Mouse (Mus musculus) liver, embryonic 12.5 days (tissue): ENCODE results near the gene Mrpl45. TPM values are rescaled to one million over a fixed set of nuclear protein-coding genes. Genes with fewer than 3 reads are reported as not detected.

Experiments
- ATAC-seq: fragments of 200-750 bp; cut with Nextera tagmentation; 2 replicates; pipeline ENCODE4 v1.8.0; 2017; ENCODE audit warnings: moderate number of reproducible peaks, mild to moderate bottlenecking, moderate library complexity
- H3K27ac ChIP-seq: fragments of 300-500 bp; sonication (generic); 2 replicates; pipeline ENCODE4 v1.5.1; 2016; ENCODE audit warnings: mild to moderate bottlenecking
- H3K27me3 ChIP-seq: fragments of 300-500 bp; sonication (generic); replicated peaks from 2 replicates; pipeline ENCODE4 v1.6.1; 2016; ENCODE audit warnings: mild to moderate bottlenecking, moderate library complexity
- H3K36me3 ChIP-seq: fragments of 300-500 bp; sonication (generic); 2 replicates; pipeline ENCODE4 v1.6.1; 2016; ENCODE audit warnings: mild to moderate bottlenecking, moderate library complexity
- H3K4me1 ChIP-seq: fragments of 300-500 bp; sonication (generic); 2 replicates; pipeline ENCODE4 v1.6.1; 2016
- H3K4me2 ChIP-seq: fragments of 300-500 bp; sonication (generic); 2 replicates; pipeline ENCODE4 v1.6.1; 2016; ENCODE audit warnings: mild to moderate bottlenecking, moderate library complexity
- H3K4me3 ChIP-seq: fragments of 300-500 bp; sonication (generic); 2 replicates; pipeline ENCODE4 v1.5.1; 2016; ENCODE audit warnings: mild to moderate bottlenecking, moderate library complexity
- H3K9ac ChIP-seq: fragments of 300-500 bp; sonication (generic); 2 replicates; pipeline ENCODE4 v1.6.1; 2016; ENCODE audit warnings: mild to moderate bottlenecking, moderate library complexity
- H3K9me3 ChIP-seq: fragments of 300-500 bp; sonication (generic); replicated peaks from 2 replicates; pipeline ENCODE4 v1.6.1; 2016; ENCODE audit warnings: mild to moderate bottlenecking, moderate library complexity
- WGBS: fragments of 180-500 bp; shearing (Covaris S2); methylation state at CpG from one replicate; pipeline ENCODE4 v1.1.7; 2016; ENCODE audit not compliant: insufficient replicate concordance; 5-methylcytosine and 5-hydroxymethylcytosine counted together
- polyA plus RNA-seq: library from polyadenylated mRNA; unstranded; fragments of >200 nt; fragmentation: Nextera tagmentation; extraction: Ambion mirVana; gene quantifications from 2 replicates; pipeline ENCODE4 v1.2.1, GENCODE M21; 2016

Mrpl45 gene
- polyA plus RNA-seq, 1 experiment from 2014 or later: 44.0 TPM

DNA sequence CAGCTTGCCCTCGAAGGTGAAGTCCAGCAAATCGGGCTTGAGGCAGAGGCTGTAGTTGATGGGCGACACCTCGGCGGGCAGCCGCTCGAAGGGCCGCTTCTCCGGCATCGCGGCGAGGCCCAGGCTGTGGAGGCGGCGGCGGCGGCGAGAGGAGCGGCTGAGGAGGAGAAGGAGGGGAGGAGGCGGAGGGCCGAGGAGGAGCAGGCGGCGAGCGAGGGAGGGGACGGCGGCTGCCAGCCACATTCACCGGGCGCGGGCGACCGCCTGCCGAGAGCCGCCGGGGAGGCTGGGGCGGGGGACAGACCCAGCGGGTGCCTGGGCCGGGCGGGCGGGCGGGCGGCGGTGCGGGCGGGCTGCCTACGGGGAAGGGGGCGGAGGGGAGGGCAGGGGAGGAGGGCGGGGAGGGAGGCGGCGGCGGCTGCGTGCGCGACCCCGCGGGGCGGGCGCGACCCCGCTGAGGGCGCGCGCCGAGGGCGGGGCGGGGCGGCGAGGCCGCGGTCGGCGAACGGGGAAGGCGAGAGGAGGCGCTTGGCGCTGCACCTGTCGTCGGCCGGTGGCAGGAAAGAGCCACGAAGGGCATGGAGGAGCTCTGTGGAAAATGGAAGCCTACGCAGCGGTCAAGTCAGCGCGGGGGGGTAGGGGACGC lies 35.2 kb upstream of the Mrpl45 start, which contains the start of gene Npepps:
TSS of gene Npepps (minus strand) at position 423 of the 646 bp plus-strand sequence.
- peak; percentile 87 for ATAC-seq
- peak within 1 kb of the TSS; percentile 88 for H3K27ac ChIP-seq
- 2% methylated on average over 38 of the region's 83 CpGs for WGBS
- H3K4me2 ChIP-seq: peak within 1 kb of the TSS; percentile 98
- no peaks in the 10 kb centered on the region for H3K36me3 ChIP-seq
- H3K9me3 ChIP-seq: no peaks in the 10 kb centered on the region
- no peaks in the 10 kb centered on the region for H3K27me3 ChIP-seq
- peak within 1 kb of the TSS; percentile 96 for H3K9ac ChIP-seq
- H3K4me3 ChIP-seq: peak within 1 kb of the TSS; percentile 92
- peaks cover 42% of the 10 kb centered on the region for H3K4me1 ChIP-seq

DNA sequence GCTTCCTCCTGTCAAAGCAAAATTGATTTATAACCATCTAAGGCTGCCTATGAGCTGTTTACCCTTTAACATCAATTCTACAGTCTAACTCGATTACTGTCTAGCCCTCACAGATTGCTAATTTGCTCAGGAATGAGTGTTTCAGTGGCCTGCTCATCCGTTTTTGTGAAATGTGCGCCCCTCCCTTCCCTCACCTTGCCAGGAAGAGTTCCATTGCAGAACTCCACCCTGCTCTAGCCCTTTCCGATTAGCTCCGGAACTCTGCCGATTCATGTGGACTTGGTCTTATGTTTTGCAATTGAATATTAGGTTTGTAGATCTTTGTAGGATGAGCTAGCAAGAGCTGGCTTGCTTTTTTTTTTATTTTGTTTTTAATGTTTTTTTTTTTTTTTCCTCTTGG lies 33.3 kb upstream of the Mrpl45 start:
- H3K4me2 ChIP-seq: no peak overlapping the region
- no peak overlapping the region for H3K9ac ChIP-seq
- WGBS: 84% methylated on average over 6 of the region's 6 CpGs
- ATAC-seq: no peak
- H3K27me3 ChIP-seq: no peaks in the 10 kb centered on the region
- no peak overlapping the region for H3K4me3 ChIP-seq
- H3K27ac ChIP-seq: no peak overlapping the region
- H3K36me3 ChIP-seq: no peaks in the 10 kb centered on the region
- H3K4me1 ChIP-seq: peaks cover 31% of the 10 kb centered on the region
- no peaks in the 10 kb centered on the region for H3K9me3 ChIP-seq

DNA sequence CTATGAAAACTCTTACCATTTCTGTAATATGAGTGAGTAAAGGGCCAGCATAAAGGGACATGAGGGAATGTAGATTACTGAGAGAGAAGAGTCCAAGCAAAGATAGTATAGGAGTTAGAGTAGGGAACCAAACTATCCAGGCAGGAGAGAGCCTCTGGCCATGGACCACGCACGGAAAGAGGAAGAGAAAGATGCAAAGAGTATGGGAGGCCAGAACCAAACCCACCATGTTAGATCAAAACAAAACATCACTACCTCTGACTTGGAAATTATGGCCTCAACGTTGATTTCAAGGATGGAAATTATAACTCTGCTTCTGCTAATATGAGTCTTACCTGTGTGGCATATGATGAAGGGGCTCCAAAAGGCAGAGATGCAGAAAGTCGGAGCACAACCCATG lies 30.7 kb upstream of the Mrpl45 start:
- H3K9me3 ChIP-seq: no peaks in the 10 kb centered on the region
- no peak overlapping the region for H3K9ac ChIP-seq
- peaks cover 10% of the 10 kb centered on the region for H3K4me1 ChIP-seq
- 57% methylated on average over 4 of the region's 4 CpGs for WGBS
- no peak for ATAC-seq
- no peaks in the 10 kb centered on the region for H3K36me3 ChIP-seq
- no peak overlapping the region for H3K27ac ChIP-seq
- H3K4me3 ChIP-seq: no peak overlapping the region
- no peaks in the 10 kb centered on the region for H3K27me3 ChIP-seq
- no peak overlapping the region for H3K4me2 ChIP-seq

DNA sequence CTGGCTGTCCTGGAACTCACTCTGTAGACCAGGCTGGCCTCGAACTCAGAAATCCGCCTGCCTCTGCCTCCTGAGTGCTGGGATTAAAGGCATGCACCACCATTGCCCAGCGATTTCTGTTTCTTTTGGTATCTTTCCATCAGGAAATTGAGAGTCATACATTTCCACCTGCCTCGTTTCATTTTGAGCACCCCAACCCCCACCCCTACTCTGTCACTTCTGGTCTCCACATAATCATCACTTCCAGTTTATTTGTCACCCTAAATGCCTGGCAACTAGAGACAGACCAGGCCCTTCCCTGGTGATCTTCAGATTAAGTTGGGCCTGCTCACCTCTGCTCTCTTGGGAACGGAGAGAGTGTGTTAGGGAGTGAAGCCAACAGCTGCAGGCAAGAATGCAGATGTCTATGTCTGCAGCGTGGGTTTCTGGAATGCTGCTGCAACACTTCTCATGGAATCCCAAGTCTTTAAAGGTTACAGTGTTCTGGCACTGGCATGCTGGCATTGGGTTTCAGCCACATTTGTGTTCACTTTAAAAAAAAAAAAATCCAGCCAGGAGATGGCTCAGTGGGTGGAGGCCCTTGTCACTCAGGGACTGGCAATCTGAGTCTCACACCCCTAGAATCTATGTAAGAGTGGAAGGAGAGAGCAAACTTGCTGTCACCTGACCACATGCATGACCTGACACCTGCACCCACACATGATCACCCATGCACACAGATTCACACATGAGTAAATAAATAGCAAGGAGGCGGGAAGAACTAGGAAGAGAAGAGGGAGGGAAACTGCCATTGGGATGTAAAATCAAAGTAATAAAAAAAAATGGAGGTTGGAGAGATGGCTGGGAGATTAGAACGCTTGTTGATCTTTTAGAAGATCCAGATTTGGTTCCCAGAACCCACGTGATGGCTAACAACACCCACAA lies 29.4 kb upstream of the Mrpl45 start:
- Histone ChIP-seq H3K9me3 (no peaks in the 10 kb centered on the region), H3K4me2 (no peak overlapping the region), H3K4me1 (peaks cover 5% of the 10 kb centered on the region), H3K27me3 (no peaks in the 10 kb centered on the region), H3K9ac (no peak overlapping the region), H3K4me3 (no peak overlapping the region), H3K36me3 (no peaks in the 10 kb centered on the region), H3K27ac (no peak overlapping the region)
- 61% methylated on average over 9 of the region's 9 CpGs for WGBS
- ATAC-seq: no peak

DNA sequence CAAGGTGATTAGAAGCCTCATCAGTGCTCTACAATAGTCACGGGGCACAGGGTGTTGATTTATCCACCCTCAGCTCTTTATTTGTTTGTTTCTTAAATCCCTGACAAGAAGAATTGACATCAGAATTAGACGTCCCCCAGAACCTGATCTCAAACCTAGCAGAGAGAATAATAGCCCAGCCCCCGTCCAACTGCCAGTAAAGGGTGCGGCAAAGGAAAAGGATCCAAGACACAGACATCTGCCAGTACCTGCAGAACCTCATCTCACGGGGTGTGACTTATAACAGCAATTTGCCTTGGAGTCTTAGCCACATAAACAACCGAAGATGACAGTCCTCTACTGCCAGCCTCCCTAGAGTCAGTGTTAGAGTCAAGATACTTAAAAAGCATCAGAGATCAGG lies 28.5 kb upstream of the Mrpl45 start:
- H3K27ac ChIP-seq: no peak overlapping the region
- H3K4me2 ChIP-seq: no peak overlapping the region
- no peaks in the 10 kb centered on the region for H3K36me3 ChIP-seq
- H3K4me1 ChIP-seq: no peaks in the 10 kb centered on the region
- ATAC-seq: no peak
- H3K4me3 ChIP-seq: no peak overlapping the region
- H3K27me3 ChIP-seq: no peaks in the 10 kb centered on the region
- 53% methylated on average over 6 of the region's 6 CpGs for WGBS
- H3K9me3 ChIP-seq: no peaks in the 10 kb centered on the region
- H3K9ac ChIP-seq: no peak overlapping the region

DNA sequence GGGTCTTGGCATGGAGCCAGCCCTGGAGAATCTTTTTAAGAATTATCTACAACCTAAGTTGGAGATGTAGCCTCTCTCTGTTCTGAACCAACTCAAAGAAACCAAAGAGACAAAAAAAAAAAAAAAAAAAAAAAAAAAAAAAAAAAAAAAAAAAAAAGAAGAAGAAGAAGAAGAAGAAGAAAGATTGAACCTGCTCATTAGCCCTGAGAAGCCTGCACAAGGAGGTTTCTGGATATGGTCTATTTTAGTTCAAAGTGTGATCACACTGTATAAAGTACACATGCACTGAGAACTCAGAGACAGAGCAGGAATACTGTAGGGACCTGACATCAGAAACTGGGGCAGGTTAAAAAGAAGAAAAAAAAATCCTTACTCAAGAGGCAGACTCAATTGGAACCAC lies 27.9 kb upstream of the Mrpl45 start:
- no peak for ATAC-seq
- Histone ChIP-seq H3K27ac (no peak overlapping the region), H3K36me3 (no peaks in the 10 kb centered on the region), H3K9me3 (no peaks in the 10 kb centered on the region), H3K4me2 (no peak overlapping the region), H3K4me3 (no peak overlapping the region), H3K4me1 (no peaks in the 10 kb centered on the region), H3K9ac (no peak overlapping the region), H3K27me3 (no peaks in the 10 kb centered on the region)

DNA sequence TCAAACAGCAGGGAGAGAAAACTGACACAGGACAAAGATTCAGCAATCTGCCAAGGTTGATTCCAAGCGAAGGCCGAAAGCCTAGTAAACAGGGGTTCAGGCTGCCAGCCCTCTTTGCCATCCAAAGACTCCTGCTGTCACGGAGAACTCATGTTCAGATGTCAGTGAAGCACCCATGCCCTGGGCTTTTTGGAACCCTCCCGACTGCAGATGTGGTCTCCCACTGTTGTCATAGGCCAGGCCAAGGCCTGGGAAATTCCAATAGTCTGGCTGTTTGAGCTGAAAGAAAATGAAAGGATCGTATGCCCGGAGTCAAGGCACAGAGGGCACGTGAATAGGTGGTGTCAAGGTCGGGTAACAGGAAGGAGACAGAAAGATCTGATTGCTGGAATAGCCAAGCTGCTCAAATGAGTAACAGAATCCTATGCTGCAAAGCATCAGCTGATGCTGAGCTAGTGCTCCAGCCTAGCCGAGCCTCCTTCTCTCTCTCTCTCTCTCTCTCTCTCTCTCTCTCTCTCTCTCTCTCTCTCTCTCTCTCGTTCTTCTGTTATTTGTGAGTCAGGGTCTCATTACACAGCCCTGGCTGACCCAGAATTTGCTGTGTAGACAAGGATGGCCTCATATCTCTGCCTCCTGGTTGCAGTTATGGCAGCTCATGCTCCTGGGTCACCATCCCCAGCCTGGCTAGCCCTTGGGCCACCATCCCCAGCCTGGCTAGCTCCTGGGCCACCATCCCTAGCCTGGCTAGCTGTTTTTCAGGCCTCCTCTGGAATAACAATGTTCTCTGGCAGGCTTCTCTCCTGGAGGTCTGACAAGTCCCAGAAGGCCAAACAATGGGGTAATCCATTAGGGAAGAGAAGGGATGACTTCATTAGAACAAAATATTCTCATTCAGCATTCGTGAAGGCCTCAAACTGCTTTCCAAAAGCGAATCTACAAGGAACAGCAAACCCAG lies 26.0 kb upstream of the Mrpl45 start:
- no peak for ATAC-seq
- WGBS: 60% methylated on average over 12 of the region's 12 CpGs

DNA sequence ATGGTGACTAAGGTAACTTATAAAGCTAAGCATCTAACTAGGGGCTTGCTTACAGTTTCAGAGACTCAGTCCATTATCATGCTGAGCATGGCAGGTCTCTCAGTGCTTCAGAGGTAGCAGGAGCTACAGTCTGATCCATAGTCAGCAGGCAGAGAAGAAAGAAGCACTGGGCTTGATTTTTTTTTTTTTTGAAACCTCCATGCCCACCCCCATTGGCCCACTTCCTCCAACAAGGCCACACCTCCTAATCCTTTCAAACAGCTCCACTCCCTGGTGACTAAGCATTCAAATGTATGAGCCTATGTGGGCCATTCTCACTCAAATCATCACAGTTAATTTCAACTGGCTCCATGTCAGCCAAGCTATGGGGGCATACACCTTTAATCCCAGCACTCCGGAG lies 22.8 kb upstream of the Mrpl45 start:
- peaks cover 8% of the 10 kb centered on the region for H3K4me1 ChIP-seq
- no peak overlapping the region for H3K9ac ChIP-seq
- H3K4me2 ChIP-seq: no peak overlapping the region
- H3K9me3 ChIP-seq: no peaks in the 10 kb centered on the region
- no peaks in the 10 kb centered on the region; the same call in 1 of the 2 replicates for H3K27me3 ChIP-seq
- WGBS: 78% methylated on average over 1 of the region's 1 CpGs
- no peak for ATAC-seq
- no peak overlapping the region for H3K27ac ChIP-seq
- H3K4me3 ChIP-seq: no peak overlapping the region
- H3K36me3 ChIP-seq: no peaks in the 10 kb centered on the region

More for the DNA sequence above, 26.0 kb upstream of the Mrpl45 start:
- Histone ChIP-seq H3K9me3 (no peaks in the 10 kb centered on the region), H3K4me3 (no peak overlapping the region), H3K4me1 (no peaks in the 10 kb centered on the region), H3K27ac (no peak overlapping the region), H3K9ac (no peak overlapping the region), H3K4me2 (no peak overlapping the region), H3K36me3 (no peaks in the 10 kb centered on the region), H3K27me3 (no peaks in the 10 kb centered on the region)

DNA sequence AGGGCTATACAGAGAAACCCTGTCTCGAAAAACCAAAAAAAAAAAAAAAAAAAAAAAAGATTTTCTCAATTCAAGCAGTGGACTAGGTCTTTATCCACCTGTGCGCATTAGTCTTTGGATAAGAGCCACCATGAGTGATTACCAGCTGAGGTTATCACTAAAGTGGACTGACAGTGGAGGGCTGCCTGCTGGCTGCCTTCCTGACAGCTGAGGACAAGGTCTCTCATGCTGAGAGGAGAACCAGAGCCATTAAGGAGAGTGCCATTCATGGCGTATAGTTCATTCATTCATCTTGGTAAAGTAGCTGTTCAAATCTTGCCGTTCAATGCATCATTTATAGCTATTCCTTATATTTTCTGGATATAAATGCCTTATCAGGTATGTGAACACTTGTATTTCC lies 19.0 kb upstream of the Mrpl45 start:
- WGBS: 74% methylated on average over 3 of the region's 4 CpGs
- H3K4me1 ChIP-seq: peaks cover 8% of the 10 kb centered on the region

DNA sequence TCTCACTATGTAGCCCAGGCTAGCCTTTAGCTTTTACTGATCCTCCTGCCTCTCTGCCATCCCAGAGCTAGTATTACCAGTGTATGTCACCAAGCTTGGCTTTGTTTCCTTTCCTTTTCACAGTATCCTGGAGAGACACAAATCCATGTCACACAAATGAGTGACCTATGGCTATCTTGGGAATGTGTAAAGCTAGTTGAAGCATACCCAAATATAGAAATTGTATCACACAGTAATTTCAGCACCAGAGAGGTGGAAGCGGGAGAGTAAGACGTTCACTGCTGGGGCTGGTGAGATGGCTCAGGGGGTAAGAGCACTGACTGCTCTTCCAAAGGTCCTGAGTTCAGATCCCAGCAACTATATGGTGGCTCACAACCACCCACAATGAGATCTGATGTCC lies 15.6 kb upstream of the Mrpl45 start:
- Histone ChIP-seq H3K27ac (no peak overlapping the region), H3K9ac (no peak overlapping the region), H3K4me3 (no peak overlapping the region), H3K36me3 (no peaks in the 10 kb centered on the region), H3K4me2 (no peak overlapping the region), H3K9me3 (no peaks in the 10 kb centered on the region), H3K27me3 (no peaks in the 10 kb centered on the region; the same call in 1 of the 2 replicates), H3K4me1 (peaks cover 7% of the 10 kb centered on the region)
- WGBS: 81% methylated on average over 2 of the region's 2 CpGs
- ATAC-seq: no peak

More for the DNA sequence above, 19.0 kb upstream of the Mrpl45 start:
- no peaks in the 10 kb centered on the region for H3K9me3 ChIP-seq
- H3K27me3 ChIP-seq: no peaks in the 10 kb centered on the region; the same call in 1 of the 2 replicates
- no peak overlapping the region for H3K9ac ChIP-seq
- no peak for ATAC-seq
- H3K4me2 ChIP-seq: no peak overlapping the region
- H3K4me3 ChIP-seq: no peak overlapping the region
- H3K36me3 ChIP-seq: no peaks in the 10 kb centered on the region
- H3K27ac ChIP-seq: no peak overlapping the region

DNA sequence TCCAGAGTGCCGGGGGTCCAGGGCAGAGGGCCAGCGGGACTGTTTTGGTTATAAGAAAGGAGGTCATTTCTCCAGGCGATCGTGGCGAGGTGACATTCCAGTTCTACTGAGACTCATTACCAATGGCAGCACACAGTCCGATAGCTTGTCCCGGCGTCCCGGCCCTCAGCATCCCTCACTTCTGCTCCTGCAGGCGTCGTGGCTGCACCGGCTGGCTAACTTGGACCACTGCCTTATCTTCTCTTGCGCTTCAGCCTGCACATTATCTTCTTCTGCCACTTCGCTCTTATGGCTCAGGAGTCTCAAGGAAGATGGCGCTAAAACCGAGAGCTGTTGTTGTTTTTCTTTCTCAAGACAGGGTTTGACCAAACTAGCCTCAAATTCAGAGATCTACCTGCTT lies 14.1 kb upstream of the Mrpl45 start:
- Histone ChIP-seq H3K27me3 (no peaks in the 10 kb centered on the region; the same call in 1 of the 2 replicates), H3K36me3 (no peaks in the 10 kb centered on the region), H3K4me2 (no peak overlapping the region), H3K4me3 (no peak overlapping the region), H3K9ac (no peak overlapping the region), H3K4me1 (no peaks in the 10 kb centered on the region), H3K9me3 (no peaks in the 10 kb centered on the region), H3K27ac (no peak overlapping the region)
- WGBS: 67% methylated on average over 16 of the region's 16 CpGs
- ATAC-seq: no peak
